Mouse (Mus musculus) thymus, adult 2 months (tissue): Measurements from ENCODE around the gene Cdkn1b.

Experiments
- CTCF ChIP-seq: fragments of 200-500 bp; IDR thresholded peaks from 2 replicates; pipeline ENCODE4 v1.5.1; 2012; ENCODE audit warnings: mild to moderate bottlenecking, control low read depth, low read length, moderate library complexity, borderline replicate concordance; ENCODE audit not compliant: control insufficient read depth, poor library complexity, insufficient read depth; ENCODE audit errors: extremely low read depth
- POLR2A ChIP-seq: fragments of 200-500 bp; IDR thresholded peaks from 2 replicates; pipeline ENCODE4 v1.6.1; 2012; ENCODE audit warnings: mild to moderate bottlenecking, low read length, control low read depth, moderate library complexity; ENCODE audit not compliant: control insufficient read depth, poor library complexity, insufficient read depth; ENCODE audit errors: extremely low read depth

GRCm38 (mm10) chr6:134932486-134933206 is 12.4 kb downstream of the Cdkn1b start:
- no peak for TF ChIP-seq CTCF
- no peak for TF ChIP-seq POLR2A
